Mouse (Mus musculus) ovary, postnatal 36 days (tissue): Measurements from ENCODE around the gene Lcn8.

Source experiments
- DNase-seq: peaks from one replicate; pipeline ENCODE4 v3.0.0; 2022; ENCODE audit warnings: low spot score, mixed read lengths

Lcn8 gene

GRCm38 (mm10) chr2:25652902-25653301 is at the start of gene Lcn8:
Gene Lcn8, plus strand, starts transcription at chr2:25653120.
- no peak for DNase-seq

GRCm38 (mm10) chr2:25607761-25608622 is 44.9 kb upstream of the Lcn8 start, which contains the start of gene Rabl6:
Gene Rabl6, minus strand, starts transcription at chr2:25608521.
- peak; percentile 89 for DNase-seq

GRCm38 (mm10) chr2:25608671-25609070 is 44.2 kb upstream of the Lcn8 start:
- no peak for DNase-seq

- no peak for DNase-seq
Measured at GRCm38 (mm10) chr2:25616398-25616797, 36.5 kb upstream of the Lcn8 start.

GRCm38 (mm10) chr2:25617578-25617977 is 35.3 kb upstream of the Lcn8 start, which contains the start of gene Ccdc183:
Gene Ccdc183, minus strand, starts transcription at chr2:25617678.
- no peak for DNase-seq

GRCm38 (mm10) chr2:25620386-25620785 is 32.5 kb upstream of the Lcn8 start:
- DNase-seq: no peak

DNA sequence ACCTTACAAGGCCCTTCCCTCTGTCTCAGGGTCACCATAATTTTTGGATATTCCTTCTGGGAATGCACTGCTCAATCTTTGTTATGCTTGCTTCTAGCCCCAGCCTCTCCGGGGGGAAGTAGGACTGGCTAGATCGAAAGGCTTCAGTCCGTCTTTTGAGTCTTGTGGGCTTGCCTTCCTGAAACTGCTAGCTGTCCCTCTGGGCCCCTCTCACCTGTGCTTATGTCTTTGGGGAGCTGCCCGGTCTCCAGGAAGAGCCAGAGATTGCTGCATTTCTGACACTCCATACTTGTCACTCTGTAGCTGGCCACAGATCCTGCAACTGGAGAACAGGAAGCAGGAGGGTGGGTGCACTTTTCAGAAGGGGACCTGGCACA is 32.1 kb upstream of the Lcn8 start:
- no peak for DNase-seq

GRCm38 (mm10) chr2:25621229-25622200 is 31.4 kb upstream of the Lcn8 start, which contains the start of gene Tmem141:
Gene Tmem141, minus strand, starts transcription at chr2:25622005.
- peak; percentile 90 for DNase-seq

DNA sequence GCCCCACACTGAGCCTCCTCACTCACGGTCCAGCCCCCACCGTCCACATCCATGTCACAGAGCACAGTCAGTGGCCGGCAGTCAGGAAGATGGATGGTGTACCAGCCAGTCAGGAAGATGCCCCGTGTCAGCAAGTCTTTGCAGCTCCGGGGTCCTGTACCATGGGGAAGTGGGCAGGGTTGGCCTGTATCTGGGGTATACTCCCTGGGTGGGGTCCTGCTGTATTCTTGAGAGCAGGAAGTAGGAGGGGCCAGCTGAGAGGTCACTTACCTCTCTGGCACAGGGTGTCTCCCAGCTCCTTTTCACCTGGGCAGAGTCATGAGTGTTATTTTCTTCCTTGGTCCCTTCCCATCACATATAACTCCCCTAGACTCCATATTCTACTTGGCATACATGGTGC is 26.9 kb upstream of the Lcn8 start:
- no peak for DNase-seq

DNA sequence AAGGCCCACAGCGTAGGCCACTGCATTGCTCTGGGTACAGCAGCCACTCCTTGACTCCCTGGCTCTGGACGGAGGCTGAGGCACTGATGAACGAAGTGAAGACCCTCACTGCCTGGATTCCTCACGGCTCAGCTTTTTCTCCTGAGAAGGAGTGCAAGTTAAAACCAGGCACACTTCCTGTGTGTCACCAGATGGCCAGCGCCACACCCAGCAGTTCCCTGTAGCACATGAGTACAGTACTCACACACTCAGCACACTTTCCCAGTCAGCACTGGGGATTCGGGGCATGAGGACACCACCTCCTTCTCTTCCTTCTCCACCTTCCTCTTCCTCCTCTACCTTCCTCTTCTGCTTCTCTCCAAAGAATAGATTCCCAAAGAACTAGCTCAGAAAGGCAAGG is 25.1 kb upstream of the Lcn8 start, which contains the start of gene Fcna:
Gene Fcna (minus strand): TSS at position 220 of the 400 bp plus-strand sequence.
- no peak for DNase-seq

DNA sequence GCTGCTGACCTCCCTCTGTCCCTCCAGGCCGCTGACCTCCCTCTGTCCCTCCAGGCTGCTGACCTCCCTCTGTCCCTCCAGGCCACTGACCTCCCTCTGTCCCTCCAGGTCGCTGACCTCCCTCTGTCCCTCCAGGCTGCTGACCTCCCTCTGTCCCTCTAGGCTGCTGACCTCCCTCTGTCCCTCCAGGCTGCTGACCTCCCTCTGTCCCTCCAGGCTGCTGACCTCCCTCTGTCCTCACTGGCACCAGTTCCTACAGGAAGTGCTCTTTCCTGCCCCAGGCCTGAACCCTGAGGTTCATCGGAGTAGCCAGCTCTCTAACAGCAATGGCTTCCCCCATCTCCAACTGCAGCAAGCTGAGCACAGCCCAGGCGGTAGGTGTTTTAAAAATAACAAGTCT is 24.2 kb upstream of the Lcn8 start:
- no peak for DNase-seq

GRCm38 (mm10) chr2:25633616-25634015 is 19.3 kb upstream of the Lcn8 start:
- DNase-seq: no peak

GRCm38 (mm10) chr2:25634046-25634445 is 18.9 kb upstream of the Lcn8 start:
- no peak for DNase-seq

DNA sequence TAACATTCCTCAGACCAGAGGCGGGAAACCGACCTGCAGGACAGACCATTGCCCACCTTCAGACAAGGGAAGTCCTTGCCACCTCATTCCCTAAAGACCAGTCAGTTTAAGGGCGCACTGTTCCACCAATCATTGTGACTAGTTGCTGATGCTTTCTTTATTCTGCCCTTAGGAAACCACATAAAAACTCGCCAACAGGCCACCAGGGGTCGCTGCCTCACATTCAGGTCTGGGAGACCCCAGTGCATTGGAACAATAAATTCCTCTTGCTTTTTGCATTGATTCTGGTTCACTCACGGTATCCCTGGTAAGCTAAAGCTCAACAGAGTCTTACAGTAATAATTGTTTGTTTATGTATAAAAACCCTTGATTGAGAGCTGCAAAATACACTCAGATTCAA is 13.0 kb upstream of the Lcn8 start:
- peak; percentile 38 for DNase-seq

DNA sequence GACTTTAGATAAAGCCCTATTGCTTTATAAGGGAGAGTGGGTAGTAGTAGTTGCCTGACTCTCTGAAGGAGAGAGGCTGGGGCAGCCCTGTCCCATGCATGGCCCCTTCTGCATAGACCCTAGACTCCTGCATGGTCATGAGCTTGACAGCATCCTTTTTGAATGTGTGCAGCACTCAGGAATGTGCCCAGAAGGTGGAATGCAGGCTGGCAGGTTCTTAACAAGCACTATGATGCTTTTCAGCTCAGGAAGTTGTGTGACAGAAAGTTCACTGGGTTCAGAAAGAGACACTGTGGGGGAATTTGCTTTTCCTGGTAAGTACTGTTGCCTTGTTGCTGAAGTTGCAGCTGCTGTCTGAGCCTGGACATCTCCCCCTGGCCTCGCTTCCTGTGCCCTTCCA is 1.6 kb downstream of the Lcn8 start:
- no peak for DNase-seq

DNA sequence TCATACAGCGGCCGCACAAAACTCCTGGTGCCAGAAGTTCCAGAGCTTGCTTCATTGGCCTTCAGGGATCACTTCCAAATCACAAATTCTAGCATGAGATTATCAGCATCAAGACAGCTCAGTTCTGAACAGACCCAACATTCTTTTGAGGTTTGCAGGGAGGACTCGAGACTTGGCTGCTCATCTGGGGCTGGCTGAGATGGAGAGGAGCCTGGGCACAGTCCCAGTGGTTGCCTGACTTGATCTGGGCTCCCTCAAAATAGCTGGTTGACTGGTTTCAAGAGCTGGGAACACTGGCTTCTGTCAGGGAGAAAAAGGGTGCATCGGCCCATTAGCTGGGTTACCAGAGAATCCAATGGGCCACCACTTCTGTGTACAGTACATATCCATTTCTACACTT is 3.8 kb downstream of the Lcn8 start:
- no peak for DNase-seq

DNA sequence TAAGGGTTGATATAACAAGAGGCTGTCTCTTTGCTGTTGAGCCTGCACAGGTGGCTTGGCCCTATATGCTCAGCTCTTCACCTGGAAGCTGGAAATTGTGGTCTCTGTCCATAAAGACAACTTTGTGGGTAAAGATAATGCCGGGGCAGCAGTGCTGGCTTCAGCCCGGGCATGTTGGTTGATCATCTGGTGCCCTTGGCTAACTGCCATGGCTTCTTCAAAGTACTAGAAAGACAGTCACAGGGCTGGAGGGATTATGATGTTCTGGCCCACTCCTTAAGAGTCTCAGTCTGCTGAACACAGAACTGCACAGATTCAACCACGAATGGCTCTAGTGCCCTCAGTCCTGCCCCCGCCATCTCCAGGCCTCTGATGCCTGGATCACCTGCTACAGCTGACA is 4.3 kb downstream of the Lcn8 start:
- DNase-seq: no peak

- DNase-seq: no peak
Measured at GRCm38 (mm10) chr2:25657652-25658051, 4.7 kb downstream of the Lcn8 start, which contains the start of gene Lcn5. Gene Lcn5, plus strand, starts transcription at chr2:25657952.

- DNase-seq: no peak
Measured at GRCm38 (mm10) chr2:25660279-25660678, 7.4 kb downstream of the Lcn8 start.

DNA sequence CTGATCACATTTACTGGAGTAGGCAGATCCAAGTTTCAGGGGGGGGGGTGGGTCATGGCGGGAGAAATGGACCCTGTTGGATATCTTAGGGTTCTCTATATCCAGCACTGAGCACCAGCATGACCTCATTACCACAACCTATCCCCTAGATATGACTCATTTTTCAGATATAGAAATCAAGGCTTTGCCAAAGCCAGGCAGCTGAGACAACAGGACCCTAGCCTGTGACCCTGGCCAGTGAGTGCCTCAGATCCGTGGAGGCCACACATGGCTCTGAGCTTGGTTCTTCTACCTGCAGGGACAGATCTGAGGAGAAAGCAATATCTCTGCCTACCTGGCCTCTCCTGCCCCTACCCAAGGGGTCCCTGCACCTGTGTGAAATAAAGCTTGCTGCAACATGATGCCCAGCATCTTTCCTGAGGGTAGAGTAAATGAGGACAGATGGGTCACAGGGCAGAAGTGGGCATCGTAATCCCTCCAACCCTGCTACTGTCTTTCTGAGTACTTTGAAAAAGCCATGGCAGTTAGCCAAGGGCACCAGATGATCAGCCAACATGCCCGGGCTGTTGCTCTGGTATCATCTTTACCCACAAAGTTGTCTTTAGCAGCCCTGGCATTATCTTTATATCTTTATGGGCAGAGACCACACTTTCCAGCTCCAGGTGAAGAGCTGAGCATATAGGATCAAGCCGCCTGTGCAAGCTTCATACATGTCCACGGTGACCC is 8.5 kb downstream of the Lcn8 start:
- no peak for DNase-seq

GRCm38 (mm10) chr2:25663511-25663910 is 10.6 kb downstream of the Lcn8 start:
- DNase-seq: peak; percentile 69

DNA sequence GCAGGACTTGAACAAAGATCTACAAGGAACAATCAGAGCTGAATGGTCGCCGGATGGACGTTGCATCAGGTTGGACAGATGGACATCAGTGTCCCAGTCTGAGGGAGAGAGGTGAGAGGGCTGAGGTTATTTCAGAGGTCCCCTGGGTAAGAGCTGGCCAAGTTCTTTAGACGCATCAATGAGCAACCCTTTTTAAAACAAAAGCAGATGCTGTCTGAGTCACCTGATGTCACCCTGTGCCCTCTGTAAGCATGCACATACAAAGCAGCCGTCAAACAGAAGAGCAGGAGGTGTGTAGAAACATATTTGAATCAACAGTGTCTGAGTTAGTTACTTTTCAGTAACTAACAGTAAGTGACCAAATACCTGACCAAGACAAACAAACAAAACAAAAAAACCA is 11.2 kb downstream of the Lcn8 start:
- no peak for DNase-seq
